Mouse (Mus musculus) heart, postnatal 0 days (tissue): ENCODE data around the gene Cib4. TPM values are rescaled to one million over a fixed set of nuclear protein-coding genes. Genes with fewer than 3 reads are reported as not detected.
A peak's percentile ranks its signal among the peaks of the same experiment; 100 is the strongest.

Source experiments
- ATAC-seq: fragments of 200-750 bp; cut with Nextera tagmentation; 2 replicates; pipeline ENCODE4 v1.8.0; 2017; ENCODE audit warnings: low read depth, moderate number of reproducible peaks, moderate library complexity; ENCODE audit not compliant: insufficient read depth
- DNase-seq: peaks from one replicate; pipeline ENCODE4 v3.0.0-alpha.2; 2016; ENCODE audit warnings: low spot score
- H3K27ac ChIP-seq: fragments of 300-500 bp; sonication (generic); 2 replicates; pipeline ENCODE4 v1.5.1; 2014; ENCODE audit warnings: low read depth, mild to moderate bottlenecking
- H3K27me3 ChIP-seq: fragments of 300-500 bp; sonication (generic); 2 replicates; pipeline ENCODE4 v1.6.1; 2014; ENCODE audit warnings: low read length, mixed read lengths; ENCODE audit not compliant: control insufficient read depth, insufficient read depth
- H3K36me3 ChIP-seq: fragments of 300-500 bp; sonication (generic); replicated peaks from 2 replicates; pipeline ENCODE4 v1.6.1; 2014; ENCODE audit warnings: low read length, mixed read lengths; ENCODE audit not compliant: control insufficient read depth, insufficient read depth
- H3K4me1 ChIP-seq: fragments of 300-500 bp; sonication (generic); 2 replicates; pipeline ENCODE4 v1.6.1; 2014; ENCODE audit warnings: antibody characterized with exemption; ENCODE audit not compliant: control insufficient read depth, insufficient read depth
- H3K4me2 ChIP-seq: fragments of 300-500 bp; sonication (generic); 2 replicates; pipeline ENCODE4 v1.6.1; 2014; ENCODE audit warnings: low read depth, mild to moderate bottlenecking, low read length, moderate library complexity
- H3K4me3 ChIP-seq: fragments of 300-500 bp; sonication (generic); 2 replicates; pipeline ENCODE4 v1.5.1; 2014; ENCODE audit warnings: low read depth, low read length
- H3K9ac ChIP-seq: fragments of 300-500 bp; sonication (generic); replicated peaks from 2 replicates; pipeline ENCODE4 v1.6.1; 2014; ENCODE audit warnings: low read depth, low read length, mixed read lengths
- H3K9me3 ChIP-seq: fragments of 300-500 bp; sonication (generic); replicated peaks from 2 replicates; pipeline ENCODE4 v1.6.1; 2016; ENCODE audit warnings: low read length; ENCODE audit not compliant: control insufficient read depth
- CTCF ChIP-seq: IDR thresholded peaks from 2 replicates; pipeline ENCODE4 v1.5.1; 2016; ENCODE audit warnings: antibody characterized with exemption, control low read depth, low read depth
- EP300 ChIP-seq: IDR thresholded peaks from 2 replicates; pipeline ENCODE4 v1.6.1; 2016; ENCODE audit warnings: antibody characterized with exemption, low read depth
- WGBS: fragments of 180-500 bp; shearing (Covaris S2); extraction: QIAGEN DNeasy Blood & Tissue Kit; methylation state at CpG from one replicate; pipeline ENCODE4 v1.1.7; 2014; 5-methylcytosine and 5-hydroxymethylcytosine counted together
- polyA plus RNA-seq: library from polyadenylated mRNA; unstranded; fragments of >200 nt; fragmentation: Nextera tagmentation; extraction: Ambion mirVana; gene quantifications from 2 replicates; pipeline ENCODE4 v1.2.1, GENCODE M21; 2015
- total RNA-seq: library from RNA; depleted of rRNA; stranded (reverse); fragments of >200 nt; gene quantifications from 2 replicates; pipeline ENCODE4 v1.2.3, GENCODE M21; 2014; ENCODE audit warnings: low replicate concordance

Cib4 gene
- total and polyA plus RNA-seq, 2 experiments from 2014 or later = not detected

DNA sequence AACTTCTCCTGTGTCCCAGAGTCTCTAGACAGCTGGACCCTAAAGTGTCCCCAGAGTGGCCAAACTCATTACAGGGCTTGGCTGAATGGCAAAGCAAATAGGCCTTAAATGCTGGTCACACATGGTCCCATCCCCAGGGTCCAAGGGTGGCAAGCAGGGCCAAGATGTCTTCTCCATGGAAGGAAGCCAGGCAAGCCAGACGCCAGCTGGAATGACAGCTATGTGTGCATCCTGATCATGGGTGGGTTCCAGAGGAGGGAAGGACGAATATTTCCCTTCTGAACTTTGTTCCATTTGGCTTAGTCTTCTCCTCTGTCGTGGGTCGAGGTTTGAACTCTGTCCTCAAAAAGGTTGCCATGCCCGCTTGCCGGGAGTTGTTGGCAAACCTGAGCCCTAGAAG, 60.5 kb downstream of the Cib4 start:
- Histone ChIP-seq H3K27ac (no peak overlapping the region), H3K27me3 (no peaks in the 10 kb centered on the region), H3K9me3 (no peaks in the 10 kb centered on the region), H3K9ac (no peak overlapping the region), H3K4me3 (no peak overlapping the region), H3K4me2 (no peak overlapping the region), H3K4me1 (no peaks in the 10 kb centered on the region), H3K36me3 (no peaks in the 10 kb centered on the region)
- TF ChIP-seq CTCF (no peak), EP300 (no peak)
- DNase-seq = no peak
- 66% methylated on average over 6 of the region's 6 CpGs for WGBS
- ATAC-seq = no peak

DNA sequence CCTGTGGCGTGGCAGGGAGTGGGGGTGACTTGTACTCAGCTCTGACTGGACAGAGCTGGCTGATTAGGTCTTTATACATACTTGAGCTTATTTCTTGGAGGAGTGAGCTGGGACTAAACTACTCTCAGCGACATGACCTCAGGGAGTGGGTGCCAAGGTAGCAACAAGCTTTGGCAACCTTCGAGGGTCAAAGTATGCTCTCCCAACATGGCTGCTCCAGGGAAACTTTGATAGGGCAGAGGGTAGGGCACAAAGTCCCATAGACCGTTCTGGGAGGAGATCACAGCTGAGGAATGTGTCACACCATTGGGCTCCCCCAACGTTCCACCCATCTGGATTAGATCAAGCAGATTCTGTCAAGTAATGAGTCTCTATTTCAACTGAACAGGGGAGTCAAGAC, 61.0 kb downstream of the Cib4 start:
- DNase-seq = no peak
- WGBS = 72% methylated on average over 5 of the region's 5 CpGs
- no peak for ATAC-seq
- TF ChIP-seq EP300 (no peak), CTCF (no peak)
- Histone ChIP-seq H3K27me3 (no peaks in the 10 kb centered on the region), H3K4me3 (no peak overlapping the region), H3K9me3 (no peaks in the 10 kb centered on the region), H3K4me2 (no peak overlapping the region), H3K36me3 (no peaks in the 10 kb centered on the region), H3K4me1 (no peaks in the 10 kb centered on the region), H3K9ac (no peak overlapping the region), H3K27ac (no peak overlapping the region)

DNA sequence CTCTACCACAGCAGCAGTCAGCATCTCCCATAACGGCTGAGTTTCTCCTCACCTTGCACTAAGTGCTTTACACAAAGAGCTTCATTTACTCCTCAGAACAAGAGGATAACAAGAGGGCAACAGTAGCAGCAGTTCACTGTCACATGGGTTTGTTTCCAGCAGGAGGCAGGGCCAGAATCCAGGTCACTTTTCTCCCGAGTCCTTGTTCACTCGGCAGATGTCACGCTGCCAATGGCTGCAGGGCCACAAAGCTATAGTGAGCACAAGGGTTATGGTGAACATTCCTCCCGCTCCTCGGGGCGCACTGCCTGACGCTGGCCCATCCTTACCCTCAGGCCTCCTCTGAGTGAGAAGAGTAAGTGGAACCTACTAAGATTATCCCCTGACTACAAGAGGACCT, 62.1 kb downstream of the Cib4 start:
- no peak overlapping the region for H3K27ac ChIP-seq
- TF ChIP-seq CTCF = no peak
- H3K27me3 ChIP-seq = no peaks in the 10 kb centered on the region
- H3K4me1 ChIP-seq = no peaks in the 10 kb centered on the region
- H3K9ac ChIP-seq = no peak overlapping the region
- no peak overlapping the region for H3K4me2 ChIP-seq
- no peak overlapping the region for H3K4me3 ChIP-seq
- ATAC-seq (no peak), DNase-seq (no peak)
- H3K36me3 ChIP-seq = no peaks in the 10 kb centered on the region
- WGBS = 66% methylated on average over 8 of the region's 8 CpGs
- no peaks in the 10 kb centered on the region for H3K9me3 ChIP-seq

DNA sequence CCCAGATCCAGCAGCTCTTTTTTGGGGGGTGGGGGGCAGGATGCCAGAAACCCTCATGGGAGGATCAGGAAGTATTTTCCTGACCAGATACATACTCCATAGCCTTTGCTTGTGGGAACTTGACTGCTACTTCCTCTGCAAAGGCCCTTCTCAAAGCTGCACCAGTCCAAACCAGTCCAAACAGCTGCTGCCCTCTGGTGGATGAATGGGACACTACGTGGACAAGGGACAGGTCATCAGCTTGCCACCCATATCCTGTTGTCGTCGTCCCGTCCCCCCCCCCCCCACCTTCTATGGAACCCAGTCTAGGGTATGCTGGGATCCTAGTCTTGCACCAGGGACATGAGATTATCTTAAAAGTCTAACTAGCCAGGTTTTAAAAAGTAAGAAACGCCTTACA, 63.3 kb downstream of the Cib4 start:
- Histone ChIP-seq H3K36me3 (no peaks in the 10 kb centered on the region), H3K27me3 (no peaks in the 10 kb centered on the region), H3K27ac (no peak overlapping the region), H3K9ac (no peak overlapping the region), H3K9me3 (no peaks in the 10 kb centered on the region), H3K4me3 (no peak overlapping the region), H3K4me2 (no peak overlapping the region), H3K4me1 (no peaks in the 10 kb centered on the region)
- 16% methylated on average over 5 of the region's 5 CpGs for WGBS
- ATAC-seq (peak; percentile 58; the same call in 1 of the 2 replicates), DNase-seq (peak; percentile 57)
- TF ChIP-seq EP300 (no peak), CTCF (peak; percentile 90)

DNA sequence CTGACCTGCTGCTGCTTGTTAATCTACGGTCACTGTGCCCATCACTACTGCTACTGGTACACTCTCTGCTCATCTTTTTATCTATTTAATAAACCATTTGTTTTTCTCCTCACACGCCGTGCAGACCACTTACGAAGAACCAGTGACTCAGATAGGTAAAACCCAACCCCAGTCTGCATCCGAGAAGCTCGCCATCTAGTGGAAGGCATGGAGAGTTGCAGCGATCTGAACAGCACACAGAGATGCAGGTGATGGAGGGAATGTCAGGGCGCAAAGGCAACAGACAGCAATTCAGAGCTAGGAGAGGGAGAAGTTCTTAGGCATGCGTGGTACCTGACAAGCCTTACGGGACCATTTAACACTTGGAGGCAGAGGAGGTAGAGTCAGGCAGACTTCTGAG, 69.1 kb downstream of the Cib4 start:
- no peaks in the 10 kb centered on the region for H3K9me3 ChIP-seq
- H3K27me3 ChIP-seq = no peaks in the 10 kb centered on the region
- no peak overlapping the region for H3K4me3 ChIP-seq
- peak; percentile 90 for TF ChIP-seq CTCF
- no peak for TF ChIP-seq EP300
- H3K4me2 ChIP-seq = no peak overlapping the region
- H3K27ac ChIP-seq = no peak overlapping the region
- H3K9ac ChIP-seq = no peak overlapping the region
- DNase-seq (no peak), ATAC-seq (no peak)
- no peaks in the 10 kb centered on the region for H3K36me3 ChIP-seq
- H3K4me1 ChIP-seq = no peaks in the 10 kb centered on the region
- 30% methylated on average over 10 of the region's 10 CpGs for WGBS

DNA sequence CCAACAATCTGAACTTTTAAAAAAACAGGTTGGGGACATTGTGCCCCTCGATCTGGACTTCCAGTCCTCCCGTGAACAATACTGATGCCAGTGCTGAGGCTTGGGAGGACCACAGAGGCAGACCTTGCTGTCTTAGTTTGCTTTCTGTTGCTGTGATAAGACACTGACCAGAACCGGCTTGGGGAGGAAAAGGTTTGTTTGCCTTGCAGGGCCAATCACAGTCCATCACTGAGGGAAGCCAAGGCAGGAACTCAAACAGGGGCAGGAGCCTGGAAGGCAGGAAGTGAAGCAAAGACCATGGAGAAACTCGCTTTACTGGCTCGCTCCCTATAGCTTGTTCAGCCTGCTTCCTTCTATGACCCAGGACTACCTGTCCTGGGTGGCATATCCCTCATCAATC, 73.5 kb downstream of the Cib4 start:
- Histone ChIP-seq H3K4me3 (no peak overlapping the region), H3K36me3 (no peaks in the 10 kb centered on the region), H3K4me1 (no peaks in the 10 kb centered on the region), H3K9ac (no peak overlapping the region), H3K9me3 (no peaks in the 10 kb centered on the region), H3K27me3 (0 out of 2 replicates have a peak, but pooled peaks cover 5% of the 10 kb centered on the region), H3K4me2 (no peak overlapping the region), H3K27ac (no peak overlapping the region)
- no peak for TF ChIP-seq CTCF
- no peak for TF ChIP-seq EP300
- DNase-seq = no peak
- ATAC-seq = no peak
- WGBS = 40% methylated on average over 5 of the region's 5 CpGs
